Mouse (Mus musculus) heart, embryonic 15.5 days (tissue): ENCODE results near the gene Tmem208. TPM values are rescaled to one million over a fixed set of nuclear protein-coding genes. Genes with fewer than 3 reads are reported as not detected.

Experiments
- ATAC-seq: fragments of 200-750 bp; cut with Nextera tagmentation; replicated peaks from 2 replicates; pipeline ENCODE4 v1.8.0; 2017; ENCODE audit warnings: low read depth, moderate TSS enrichment; ENCODE audit not compliant: insufficient number of reproducible peaks, insufficient read depth, low FRiP score
- H3K27ac ChIP-seq: fragments of 300-500 bp; sonication (generic); 2 replicates; pipeline ENCODE4 v1.5.1; 2015; ENCODE audit warnings: mild to moderate bottlenecking, inconsistent platforms
- H3K27me3 ChIP-seq: fragments of 300-500 bp; sonication (generic); 2 replicates; pipeline ENCODE4 v1.6.1; 2015; ENCODE audit warnings: inconsistent platforms
- H3K36me3 ChIP-seq: fragments of 300-500 bp; sonication (generic); 2 replicates; pipeline ENCODE4 v1.6.1; 2015; ENCODE audit warnings: mild to moderate bottlenecking, inconsistent platforms
- H3K4me1 ChIP-seq: fragments of 300-500 bp; sonication (generic); replicated peaks from 2 replicates; pipeline ENCODE4 v1.6.1; 2015; ENCODE audit warnings: inconsistent platforms
- H3K4me2 ChIP-seq: fragments of 300-500 bp; sonication (generic); 2 replicates; pipeline ENCODE4 v1.6.1; 2015; ENCODE audit warnings: inconsistent platforms, mild to moderate bottlenecking, moderate library complexity
- H3K4me3 ChIP-seq: fragments of 300-500 bp; sonication (generic); 2 replicates; pipeline ENCODE4 v1.5.1; 2015; ENCODE audit warnings: mild to moderate bottlenecking, inconsistent platforms
- H3K9ac ChIP-seq: fragments of 300-500 bp; sonication (generic); 2 replicates; pipeline ENCODE4 v1.6.1; 2015; ENCODE audit warnings: mild to moderate bottlenecking, inconsistent platforms
- H3K9me3 ChIP-seq: fragments of 300-500 bp; sonication (generic); replicated peaks from 2 replicates; pipeline ENCODE4 v1.6.1; 2016; ENCODE audit warnings: inconsistent platforms
- WGBS: fragments of 180-500 bp; shearing (Covaris S2); methylation state at CpG from one replicate; pipeline ENCODE4 v1.1.7; 2015; ENCODE audit warnings: mixed read lengths; 5-methylcytosine and 5-hydroxymethylcytosine counted together
- polyA plus RNA-seq: library from polyadenylated mRNA; unstranded; fragments of >200 nt; fragmentation: Nextera tagmentation; extraction: Ambion mirVana; gene quantifications from 2 replicates; pipeline ENCODE4 v1.2.1, GENCODE M21; 2015

Tmem208 gene
- polyA plus RNA-seq, 1 experiment from 2014 or later = 73.0 TPM

GRCm38 (mm10) chr8:105359646-105360045 is 33.5 kb downstream of the Tmem208 start:
- H3K9me3 ChIP-seq = no peaks in the 10 kb centered on the region
- no peak overlapping the region for H3K27ac ChIP-seq
- no peaks in the 10 kb centered on the region for H3K36me3 ChIP-seq
- H3K27me3 ChIP-seq = 0 out of 2 replicates have a peak, but pooled peaks cover 3% of the 10 kb centered on the region
- 45% methylated on average over 4 of the region's 4 CpGs for WGBS
- H3K4me1 ChIP-seq = peaks cover 11% of the 10 kb centered on the region
- H3K9ac ChIP-seq = no peak overlapping the region
- H3K4me3 ChIP-seq = no peak overlapping the region
- no peak overlapping the region for H3K4me2 ChIP-seq
- ATAC-seq = no peak

- ATAC-seq = no peak
- Histone ChIP-seq H3K27ac (peak overlapping the region; percentile 46), H3K9me3 (no peaks in the 10 kb centered on the region), H3K27me3 (0 out of 2 replicates have a peak, but pooled peaks cover 3% of the 10 kb centered on the region), H3K36me3 (no peaks in the 10 kb centered on the region), H3K4me1 (peaks cover 4% of the 10 kb centered on the region), H3K4me3 (no peak overlapping the region), H3K4me2 (no peak overlapping the region), H3K9ac (no peak overlapping the region)
- WGBS = 59% methylated on average over 12 of the region's 12 CpGs
Observed at GRCm38 (mm10) chr8:105361751-105362702, 35.9 kb downstream of the Tmem208 start.

GRCm38 (mm10) chr8:105367107-105367506 is 41.0 kb downstream of the Tmem208 start:
- no peak overlapping the region for H3K27ac ChIP-seq
- peaks cover 4% of the 10 kb centered on the region; the same call in 1 of the 2 replicates for H3K4me1 ChIP-seq
- no peak overlapping the region for H3K4me2 ChIP-seq
- H3K9ac ChIP-seq = no peak overlapping the region
- no peaks in the 10 kb centered on the region for H3K36me3 ChIP-seq
- H3K27me3 ChIP-seq = peaks cover 8% of the 10 kb centered on the region; the same call in 1 of the 2 replicates
- no peaks in the 10 kb centered on the region for H3K9me3 ChIP-seq
- 76% methylated on average over 2 of the region's 2 CpGs for WGBS
- no peak for ATAC-seq
- no peak overlapping the region for H3K4me3 ChIP-seq

- Histone ChIP-seq H3K27ac (no peak overlapping the region), H3K9me3 (no peaks in the 10 kb centered on the region), H3K36me3 (no peaks in the 10 kb centered on the region), H3K27me3 (peaks cover 32% of the 10 kb centered on the region), H3K4me1 (peaks cover 5% of the 10 kb centered on the region; the same call in 1 of the 2 replicates), H3K4me2 (no peak overlapping the region), H3K4me3 (no peak overlapping the region), H3K9ac (no peak overlapping the region)
- WGBS = 76% methylated on average over 8 of the region's 9 CpGs
- no peak for ATAC-seq
Observed at GRCm38 (mm10) chr8:105372473-105372872, 46.3 kb downstream of the Tmem208 start.

- no peak for ATAC-seq
- Histone ChIP-seq H3K4me1 (peaks cover 5% of the 10 kb centered on the region; the same call in 1 of the 2 replicates), H3K36me3 (no peaks in the 10 kb centered on the region), H3K27me3 (peaks cover 35% of the 10 kb centered on the region), H3K4me3 (no peak within 1 kb of the TSS), H3K4me2 (no peak within 1 kb of the TSS), H3K27ac (no peak within 1 kb of the TSS), H3K9ac (no peak within 1 kb of the TSS), H3K9me3 (no peaks in the 10 kb centered on the region)
- WGBS = 53% methylated on average over 2 of the region's 2 CpGs
Observed at GRCm38 (mm10) chr8:105373032-105373431, 46.9 kb downstream of the Tmem208 start, which contains the start of gene Plekhg4. Plekhg4 (plus strand) TSS chr8:105373274.

GRCm38 (mm10) chr8:105374513-105374966 is 48.4 kb downstream of the Tmem208 start:
- no peak for ATAC-seq
- Histone ChIP-seq H3K27ac (no peak overlapping the region), H3K4me1 (peaks cover 16% of the 10 kb centered on the region), H3K9ac (no peak overlapping the region), H3K36me3 (no peaks in the 10 kb centered on the region), H3K27me3 (peaks cover 34% of the 10 kb centered on the region), H3K9me3 (no peaks in the 10 kb centered on the region), H3K4me2 (peak overlapping the region; percentile 56), H3K4me3 (peak overlapping the region; percentile 28)
- 28% methylated on average over 33 of the region's 33 CpGs for WGBS

GRCm38 (mm10) chr8:105378673-105379072 is 52.5 kb downstream of the Tmem208 start:
- no peak overlapping the region for H3K27ac ChIP-seq
- H3K4me2 ChIP-seq = peak overlapping the region; percentile 47
- ATAC-seq = peak; percentile 54
- H3K4me3 ChIP-seq = no peak overlapping the region
- no peaks in the 10 kb centered on the region for H3K36me3 ChIP-seq
- peaks cover 16% of the 10 kb centered on the region for H3K4me1 ChIP-seq
- 34% methylated on average over 19 of the region's 19 CpGs for WGBS
- no peak overlapping the region for H3K9ac ChIP-seq
- no peaks in the 10 kb centered on the region for H3K9me3 ChIP-seq
- H3K27me3 ChIP-seq = peaks cover 32% of the 10 kb centered on the region

- WGBS = 83% methylated on average over 12 of the region's 12 CpGs
Observed at GRCm38 (mm10) chr8:105380308-105380707, 54.2 kb downstream of the Tmem208 start.

GRCm38 (mm10) chr8:105384070-105384469 is 57.9 kb downstream of the Tmem208 start:
- ATAC-seq = no peak
- no peak overlapping the region for H3K4me2 ChIP-seq
- H3K4me3 ChIP-seq = no peak overlapping the region
- no peaks in the 10 kb centered on the region for H3K9me3 ChIP-seq
- H3K27ac ChIP-seq = no peak overlapping the region
- no peak overlapping the region for H3K9ac ChIP-seq
- H3K36me3 ChIP-seq = no peaks in the 10 kb centered on the region
- peaks cover 8% of the 10 kb centered on the region; the same call in 1 of the 2 replicates for H3K27me3 ChIP-seq
- H3K4me1 ChIP-seq = peaks cover 23% of the 10 kb centered on the region
- 98% methylated on average over 2 of the region's 2 CpGs for WGBS

More at GRCm38 (mm10) chr8:105380308-105380707, 54.2 kb downstream of the Tmem208 start:
- Histone ChIP-seq H3K9ac (no peak overlapping the region), H3K27ac (no peak overlapping the region), H3K36me3 (no peaks in the 10 kb centered on the region), H3K27me3 (peaks cover 32% of the 10 kb centered on the region), H3K4me1 (peaks cover 12% of the 10 kb centered on the region), H3K4me3 (no peak overlapping the region), H3K4me2 (no peak overlapping the region), H3K9me3 (no peaks in the 10 kb centered on the region)
- no peak for ATAC-seq
